Mouse (Mus musculus) midbrain, embryonic 13.5 days (tissue): Measurements from ENCODE around the gene Erp27. TPM values are rescaled to one million over a fixed set of nuclear protein-coding genes. Genes with fewer than 3 reads are reported as not detected.

Experiments
- ATAC-seq: fragments of 200-750 bp; cut with Nextera tagmentation; 2 replicates; pipeline ENCODE4 v1.8.0; 2017; ENCODE audit warnings: mild to moderate bottlenecking, moderate TSS enrichment, moderate library complexity
- H3K27ac ChIP-seq: fragments of 300-500 bp; sonication (generic); 2 replicates; pipeline ENCODE4 v1.5.1; 2015; ENCODE audit warnings: inconsistent platforms, mild to moderate bottlenecking, moderate library complexity
- H3K27me3 ChIP-seq: fragments of 300-500 bp; sonication (generic); 2 replicates; pipeline ENCODE4 v1.6.1; 2015; ENCODE audit warnings: mild to moderate bottlenecking, inconsistent platforms
- H3K36me3 ChIP-seq: fragments of 300-500 bp; sonication (generic); 2 replicates; pipeline ENCODE4 v1.6.1; 2015; ENCODE audit warnings: mild to moderate bottlenecking, inconsistent platforms
- H3K4me1 ChIP-seq: fragments of 300-500 bp; sonication (generic); replicated peaks from 2 replicates; pipeline ENCODE4 v1.6.1; 2015; ENCODE audit warnings: inconsistent platforms
- H3K4me2 ChIP-seq: fragments of 300-500 bp; sonication (generic); replicated peaks from 2 replicates; pipeline ENCODE4 v1.6.1; 2015; ENCODE audit warnings: moderate library complexity, mild to moderate bottlenecking, inconsistent platforms
- H3K4me3 ChIP-seq: fragments of 300-500 bp; sonication (generic); replicated peaks from 2 replicates; pipeline ENCODE4 v1.5.1; 2015; ENCODE audit warnings: mild to moderate bottlenecking, inconsistent platforms
- H3K9ac ChIP-seq: fragments of 300-500 bp; sonication (generic); replicated peaks from 2 replicates; pipeline ENCODE4 v1.6.1; 2015; ENCODE audit warnings: mild to moderate bottlenecking, inconsistent platforms
- H3K9me3 ChIP-seq: fragments of 300-500 bp; sonication (generic); 2 replicates; pipeline ENCODE4 v1.6.1; 2016; ENCODE audit warnings: mild to moderate bottlenecking, inconsistent platforms
- WGBS: fragments of 180-500 bp; shearing (Covaris S2); methylation state at CpG from one replicate; pipeline ENCODE4 v1.1.7; 2015; 5-methylcytosine and 5-hydroxymethylcytosine counted together
- polyA plus RNA-seq: library from polyadenylated mRNA; unstranded; fragments of >200 nt; fragmentation: Nextera tagmentation; extraction: Ambion mirVana; gene quantifications from 2 replicates; pipeline ENCODE4 v1.2.1, GENCODE M21; 2015

Gene Erp27
- polyA plus RNA-seq, 1 experiment from 2014 or later, result not detected

DNA sequence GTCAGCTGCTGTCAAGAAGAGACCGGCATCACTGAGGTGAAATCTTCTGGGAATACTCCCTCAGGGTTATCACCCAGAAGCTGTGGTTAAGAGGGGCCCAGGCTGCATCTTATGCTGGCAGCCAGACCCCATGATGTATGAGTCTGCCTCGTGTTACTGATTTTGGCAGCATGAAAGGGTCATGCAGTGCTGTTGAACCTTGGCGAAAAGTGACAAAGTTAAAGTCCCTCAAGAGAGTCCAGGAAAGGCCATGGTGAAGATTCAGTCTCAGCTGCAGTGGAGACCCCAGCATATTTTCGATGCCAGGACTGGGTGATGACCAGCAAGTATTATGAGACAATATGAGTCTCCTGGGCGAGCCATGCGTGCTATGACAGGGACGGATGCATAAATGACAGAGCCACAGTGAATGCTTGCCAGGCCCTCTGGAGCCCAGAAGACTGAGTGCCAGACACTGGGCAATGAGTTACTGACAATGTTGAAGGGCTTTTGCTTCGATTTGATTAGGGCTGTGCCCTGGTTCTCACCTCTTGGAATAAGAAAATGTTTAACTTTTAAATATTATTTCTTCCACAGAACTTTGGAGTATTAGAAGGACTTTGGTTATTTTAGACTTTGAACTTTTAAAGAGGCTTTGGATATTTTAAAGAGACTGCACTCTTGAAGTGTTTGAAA is 6.1 kb downstream of the Erp27 start:
- Histone ChIP-seq H3K9ac (no peak overlapping the region), H3K9me3 (no peaks in the 10 kb centered on the region), H3K4me3 (no peak overlapping the region), H3K27ac (no peak overlapping the region), H3K4me2 (no peak overlapping the region), H3K36me3 (no peaks in the 10 kb centered on the region), H3K27me3 (no peaks in the 10 kb centered on the region), H3K4me1 (peaks cover 8% of the 10 kb centered on the region; the same call in 1 of the 2 replicates)
- no peak for ATAC-seq
- WGBS, result 88% methylated on average over 8 of the region's 8 CpGs

DNA sequence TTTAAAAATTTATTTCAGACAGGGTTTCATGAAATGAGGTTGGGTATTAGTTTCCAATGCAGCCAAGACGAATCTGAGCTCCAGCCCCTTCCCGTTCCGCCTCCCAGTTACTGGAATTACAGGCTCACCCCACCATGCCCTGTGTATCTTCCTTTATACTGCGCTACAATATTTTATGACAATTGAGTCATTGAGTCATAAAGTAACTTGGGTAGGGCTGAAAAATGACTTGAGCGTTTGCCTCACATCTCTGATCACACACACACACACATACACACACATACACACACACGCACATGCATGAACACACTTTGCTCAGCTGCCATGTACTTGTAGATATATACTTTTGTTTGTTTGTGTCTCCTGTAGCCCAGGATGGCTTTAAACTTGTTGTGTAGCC is 7.7 kb downstream of the Erp27 start:
- ATAC-seq, result no peak
- H3K9ac ChIP-seq, result no peak overlapping the region
- 93% methylated on average over 6 of the region's 6 CpGs for WGBS

DNA sequence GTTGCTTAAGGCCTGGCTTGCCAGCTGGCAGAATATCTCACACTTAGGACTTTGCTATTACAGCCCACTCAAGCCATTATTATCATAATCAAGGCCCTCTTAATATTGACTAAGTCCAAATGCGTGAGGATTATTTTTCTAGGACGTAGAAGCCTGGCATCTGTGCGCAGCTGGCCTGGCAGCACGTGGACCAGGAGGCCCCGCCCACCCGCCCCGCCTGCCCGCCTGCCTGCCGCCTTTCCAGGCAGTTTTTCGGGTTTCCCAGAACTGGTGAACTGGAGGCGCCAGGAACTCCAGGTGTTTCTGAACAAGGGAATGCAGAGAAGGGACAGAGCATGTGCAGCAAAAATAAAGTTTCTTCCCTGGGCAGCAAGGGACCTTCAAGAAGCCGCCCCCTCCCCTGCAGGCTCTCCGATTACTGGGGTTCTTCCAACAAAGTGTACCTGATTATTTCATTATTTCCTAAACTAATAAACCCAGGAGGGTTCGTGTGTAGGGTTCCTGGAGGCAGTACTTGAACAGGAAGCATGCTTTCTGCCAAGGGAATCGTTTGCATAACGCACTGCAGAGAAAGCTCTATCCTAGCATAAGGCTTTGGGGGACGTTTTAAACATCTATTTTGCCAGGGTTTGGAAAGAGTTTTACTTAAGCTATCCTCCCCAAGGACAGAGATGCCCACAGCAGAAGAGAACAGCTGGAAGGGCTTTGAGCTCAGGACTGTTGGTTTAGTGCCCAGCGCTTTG is 8.4 kb downstream of the Erp27 start:
- Histone ChIP-seq H3K4me2 (peak overlapping the region; percentile 52), H3K9ac (0 out of 2 replicates have a peak overlapping the region, but pooled peaks have one; percentile 25), H3K27ac (no peak overlapping the region), H3K4me3 (peak overlapping the region; percentile 18; the same call in 1 of the 2 replicates), H3K36me3 (no peaks in the 10 kb centered on the region), H3K4me1 (peaks cover 8% of the 10 kb centered on the region; the same call in 1 of the 2 replicates), H3K27me3 (no peaks in the 10 kb centered on the region), H3K9me3 (no peaks in the 10 kb centered on the region)
- WGBS, result 16% methylated on average over 18 of the region's 18 CpGs
- peak; percentile 69 for ATAC-seq

More for the DNA sequence above, 7.7 kb downstream of the Erp27 start:
- peaks cover 8% of the 10 kb centered on the region; the same call in 1 of the 2 replicates for H3K4me1 ChIP-seq
- H3K36me3 ChIP-seq, result no peaks in the 10 kb centered on the region
- H3K9me3 ChIP-seq, result no peaks in the 10 kb centered on the region
- no peak overlapping the region for H3K27ac ChIP-seq
- H3K27me3 ChIP-seq, result no peaks in the 10 kb centered on the region
- H3K4me2 ChIP-seq, result no peak overlapping the region
- H3K4me3 ChIP-seq, result no peak overlapping the region

DNA sequence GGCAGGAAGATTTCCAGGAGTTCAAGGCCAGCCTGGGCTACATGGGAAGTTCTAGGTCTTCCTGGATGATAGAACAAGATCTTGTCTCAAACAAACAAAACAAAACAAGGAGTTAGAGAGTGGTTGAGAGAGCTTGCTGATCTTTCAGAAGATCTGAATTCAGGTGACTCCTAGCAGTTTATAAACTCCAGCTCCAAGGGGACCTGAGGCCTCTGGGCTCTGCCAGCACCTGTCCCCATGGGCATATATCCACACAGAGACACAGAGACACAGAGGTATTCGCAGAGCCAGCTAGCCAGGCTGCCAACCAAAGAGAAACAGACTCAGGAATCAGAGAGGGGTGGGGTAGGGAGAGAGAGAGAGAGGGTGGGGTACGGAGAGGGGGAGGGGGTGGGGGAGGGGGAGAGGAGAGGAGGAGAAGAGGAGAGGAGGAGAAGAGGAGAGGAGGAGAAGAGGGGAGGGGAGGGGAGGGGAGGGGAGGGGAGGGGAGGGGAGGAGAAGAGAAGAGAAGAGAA is 9.2 kb downstream of the Erp27 start:
- Histone ChIP-seq H3K4me1 (peaks cover 8% of the 10 kb centered on the region; the same call in 1 of the 2 replicates), H3K9me3 (no peaks in the 10 kb centered on the region), H3K36me3 (no peaks in the 10 kb centered on the region), H3K4me3 (no peak overlapping the region), H3K27me3 (no peaks in the 10 kb centered on the region), H3K27ac (no peak overlapping the region), H3K4me2 (no peak overlapping the region), H3K9ac (no peak overlapping the region)
- no peak for ATAC-seq
- WGBS, result 95% methylated on average over 1 of the region's 2 CpGs

DNA sequence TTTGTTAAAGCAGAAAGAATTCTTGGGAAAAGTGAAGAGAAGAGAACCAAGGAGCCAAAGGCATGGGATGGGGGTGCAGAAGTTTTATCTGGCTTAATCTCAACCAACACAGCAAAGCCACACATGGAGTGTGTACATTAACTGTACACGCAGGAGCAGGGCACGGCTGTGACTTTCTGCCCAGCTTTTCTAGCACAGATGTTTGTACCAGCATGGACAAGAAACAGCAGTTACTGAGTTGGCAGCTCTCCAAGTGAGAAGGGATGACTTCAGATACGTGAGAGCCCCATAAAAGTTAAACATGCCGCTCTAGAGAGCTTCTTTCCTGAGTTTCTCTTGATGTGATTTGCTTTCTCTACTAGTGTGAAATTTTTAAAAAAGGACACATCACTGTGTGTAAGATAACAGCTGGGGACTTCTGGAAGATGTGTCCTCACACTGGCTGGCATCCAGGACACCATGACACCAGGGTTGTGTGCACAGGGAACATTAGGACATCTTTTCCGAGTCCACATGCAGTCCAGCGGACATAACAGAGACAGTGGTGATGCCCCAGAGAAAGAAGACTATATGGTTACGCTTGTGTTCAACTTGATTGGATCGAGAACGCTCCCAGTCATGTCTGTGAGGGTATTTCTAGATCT is 11.6 kb downstream of the Erp27 start:
- no peak overlapping the region for H3K4me3 ChIP-seq
- WGBS, result 90% methylated on average over 9 of the region's 9 CpGs

DNA sequence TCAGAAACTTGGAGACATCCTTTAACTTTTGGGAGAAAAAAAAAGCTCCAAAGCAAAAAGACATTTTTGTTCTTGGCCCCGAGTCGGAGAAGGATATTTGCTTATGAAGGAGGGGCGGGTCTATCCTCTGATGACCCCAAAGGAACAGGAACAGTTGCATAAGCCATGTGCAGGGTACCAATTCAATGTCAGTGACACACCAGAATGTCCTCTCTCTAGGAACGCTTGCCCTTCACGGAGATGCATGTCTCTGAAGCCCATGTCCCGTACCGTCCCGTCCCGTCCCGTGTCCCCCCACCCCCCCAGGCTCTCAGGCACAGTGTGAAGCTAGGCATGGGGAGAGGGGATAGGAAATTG is 15.1 kb downstream of the Erp27 start:
- H3K4me2 ChIP-seq, result no peak overlapping the region
- WGBS, result 79% methylated on average over 10 of the region's 10 CpGs
- no peak overlapping the region for H3K27ac ChIP-seq
- no peaks in the 10 kb centered on the region for H3K27me3 ChIP-seq
- no peak for ATAC-seq
- no peaks in the 10 kb centered on the region for H3K36me3 ChIP-seq
- H3K9ac ChIP-seq, result no peak overlapping the region
- no peak overlapping the region for H3K4me3 ChIP-seq
- H3K9me3 ChIP-seq, result no peaks in the 10 kb centered on the region
- H3K4me1 ChIP-seq, result no peaks in the 10 kb centered on the region

More for the DNA sequence above, 11.6 kb downstream of the Erp27 start:
- Histone ChIP-seq H3K27me3 (no peaks in the 10 kb centered on the region), H3K9ac (no peak overlapping the region), H3K9me3 (no peaks in the 10 kb centered on the region), H3K4me2 (no peak overlapping the region), H3K4me1 (peaks cover 8% of the 10 kb centered on the region; the same call in 1 of the 2 replicates), H3K36me3 (no peaks in the 10 kb centered on the region), H3K27ac (no peak overlapping the region)
- ATAC-seq, result no peak

DNA sequence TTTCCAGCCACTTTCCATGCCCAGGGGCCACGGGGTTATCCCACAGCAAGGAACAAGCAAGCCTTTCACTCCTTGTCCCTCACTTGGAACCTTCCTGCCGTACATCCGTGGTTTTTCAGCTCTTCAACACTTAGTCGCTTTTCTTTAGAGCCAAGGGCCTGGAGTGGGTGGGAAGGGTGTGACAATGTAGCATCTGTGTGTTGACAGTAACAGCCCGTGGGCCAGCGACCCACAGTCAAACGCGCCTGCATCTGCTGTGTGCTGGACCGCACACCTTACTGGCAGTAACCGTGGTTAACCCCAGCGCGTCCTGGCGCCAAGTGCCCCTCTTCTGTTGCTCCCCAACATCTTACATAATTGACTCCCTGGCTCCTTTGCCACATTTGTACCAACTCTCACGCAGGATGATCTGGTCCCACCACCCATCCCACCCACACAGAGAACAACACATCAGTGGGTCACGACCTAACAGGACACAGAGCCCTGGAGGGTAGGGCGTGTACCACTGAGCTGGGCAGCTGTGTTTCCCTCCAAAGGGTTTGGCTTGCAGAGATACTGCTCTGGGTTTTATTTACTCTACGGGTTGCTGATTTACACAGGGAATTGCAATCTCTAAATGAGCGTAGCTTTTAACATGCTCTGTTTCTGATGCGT is 15.6 kb downstream of the Erp27 start:
- Histone ChIP-seq H3K27me3 (no peaks in the 10 kb centered on the region), H3K4me3 (no peak overlapping the region), H3K4me2 (no peak overlapping the region), H3K27ac (no peak overlapping the region), H3K36me3 (no peaks in the 10 kb centered on the region), H3K9ac (no peak overlapping the region), H3K9me3 (no peaks in the 10 kb centered on the region), H3K4me1 (no peaks in the 10 kb centered on the region)
- WGBS, result 90% methylated on average over 19 of the region's 19 CpGs
- no peak for ATAC-seq

DNA sequence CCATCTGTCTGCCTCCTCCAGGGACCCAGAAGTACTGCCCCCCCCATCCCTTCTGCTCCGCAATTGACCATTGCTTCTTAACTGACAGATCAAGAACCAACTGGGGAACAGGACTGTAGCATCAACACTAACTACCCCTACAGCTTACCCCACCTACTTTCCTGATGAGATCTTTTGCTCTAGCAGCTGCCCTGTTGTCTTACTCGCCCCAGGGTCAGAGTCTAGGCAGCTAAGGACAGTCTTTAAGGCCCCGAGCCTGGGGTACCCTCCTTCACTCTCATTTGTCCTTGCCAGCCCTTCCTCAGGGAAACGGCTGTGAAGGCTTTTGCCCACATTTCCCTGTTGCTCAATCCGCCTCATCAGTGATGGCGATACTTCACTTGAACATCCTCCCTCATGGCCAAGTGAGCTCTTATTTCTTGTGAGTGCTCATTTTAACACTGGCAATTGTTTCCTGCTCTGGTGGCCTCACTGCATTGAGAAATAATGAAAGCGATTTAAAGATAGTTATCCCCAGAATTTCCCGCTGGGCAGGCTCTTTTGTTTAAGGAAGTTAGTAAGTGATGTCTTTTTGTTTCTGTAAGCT is 18.0 kb downstream of the Erp27 start:
- no peak overlapping the region for H3K9ac ChIP-seq

DNA sequence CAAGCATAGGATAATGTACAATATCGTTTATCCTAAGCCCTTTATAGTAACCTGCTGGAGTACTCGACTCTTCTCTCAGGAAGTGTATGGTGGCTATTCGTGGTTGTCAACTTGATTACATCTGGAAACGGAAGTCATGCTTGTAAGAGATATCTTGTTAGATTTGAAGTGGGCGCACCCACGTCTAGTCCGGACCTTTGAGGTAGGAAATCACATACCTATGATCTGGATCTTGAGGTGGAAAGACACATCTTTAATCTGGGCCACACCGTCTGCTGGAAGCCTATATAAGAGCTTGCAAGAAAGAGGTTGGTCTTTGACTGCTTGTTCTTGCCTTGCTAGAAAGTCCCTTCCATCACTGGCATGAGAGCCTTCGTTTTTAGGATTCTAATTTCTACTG is 19.5 kb downstream of the Erp27 start:
- no peak for ATAC-seq
- H3K4me3 ChIP-seq, result no peak overlapping the region
- H3K27ac ChIP-seq, result no peak overlapping the region
- no peaks in the 10 kb centered on the region for H3K9me3 ChIP-seq
- H3K27me3 ChIP-seq, result no peaks in the 10 kb centered on the region
- no peak overlapping the region for H3K9ac ChIP-seq
- H3K4me2 ChIP-seq, result no peak overlapping the region
- H3K4me1 ChIP-seq, result no peaks in the 10 kb centered on the region
- 90% methylated on average over 9 of the region's 9 CpGs for WGBS
- no peaks in the 10 kb centered on the region for H3K36me3 ChIP-seq

More for the DNA sequence above, 18.0 kb downstream of the Erp27 start:
- ATAC-seq, result no peak
- 65% methylated on average over 8 of the region's 8 CpGs for WGBS
- Histone ChIP-seq H3K27me3 (no peaks in the 10 kb centered on the region), H3K36me3 (no peaks in the 10 kb centered on the region), H3K27ac (no peak overlapping the region), H3K4me2 (no peak overlapping the region), H3K4me3 (no peak overlapping the region), H3K4me1 (no peaks in the 10 kb centered on the region), H3K9me3 (no peaks in the 10 kb centered on the region)

DNA sequence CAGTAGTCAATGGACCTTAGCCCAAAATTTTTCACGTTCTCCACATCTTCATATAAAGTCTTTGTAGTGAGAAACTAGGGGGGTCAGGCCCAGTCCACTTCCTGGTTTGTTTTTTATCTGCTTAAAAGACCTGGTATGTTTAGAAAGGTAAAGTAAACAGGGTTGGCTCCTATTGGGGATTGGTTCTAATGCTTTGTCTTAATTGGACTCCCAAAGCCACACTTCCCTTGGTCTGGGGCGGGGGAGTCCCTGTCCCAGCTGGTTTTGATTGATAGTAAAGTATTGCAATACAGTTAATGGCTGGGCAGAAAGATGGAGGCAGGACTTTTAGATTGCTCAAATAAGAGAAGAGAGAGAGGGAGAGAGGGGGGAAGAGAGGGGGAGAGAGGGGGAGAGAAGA is 21.0 kb downstream of the Erp27 start:
- no peaks in the 10 kb centered on the region for H3K36me3 ChIP-seq
- no peaks in the 10 kb centered on the region for H3K27me3 ChIP-seq
- ATAC-seq, result no peak
- H3K4me1 ChIP-seq, result no peaks in the 10 kb centered on the region
- H3K9me3 ChIP-seq, result no peaks in the 10 kb centered on the region
- no peak overlapping the region for H3K4me3 ChIP-seq
- H3K9ac ChIP-seq, result no peak overlapping the region
- H3K27ac ChIP-seq, result no peak overlapping the region
- WGBS, result 86% methylated on average over 2 of the region's 2 CpGs
- H3K4me2 ChIP-seq, result no peak overlapping the region

DNA sequence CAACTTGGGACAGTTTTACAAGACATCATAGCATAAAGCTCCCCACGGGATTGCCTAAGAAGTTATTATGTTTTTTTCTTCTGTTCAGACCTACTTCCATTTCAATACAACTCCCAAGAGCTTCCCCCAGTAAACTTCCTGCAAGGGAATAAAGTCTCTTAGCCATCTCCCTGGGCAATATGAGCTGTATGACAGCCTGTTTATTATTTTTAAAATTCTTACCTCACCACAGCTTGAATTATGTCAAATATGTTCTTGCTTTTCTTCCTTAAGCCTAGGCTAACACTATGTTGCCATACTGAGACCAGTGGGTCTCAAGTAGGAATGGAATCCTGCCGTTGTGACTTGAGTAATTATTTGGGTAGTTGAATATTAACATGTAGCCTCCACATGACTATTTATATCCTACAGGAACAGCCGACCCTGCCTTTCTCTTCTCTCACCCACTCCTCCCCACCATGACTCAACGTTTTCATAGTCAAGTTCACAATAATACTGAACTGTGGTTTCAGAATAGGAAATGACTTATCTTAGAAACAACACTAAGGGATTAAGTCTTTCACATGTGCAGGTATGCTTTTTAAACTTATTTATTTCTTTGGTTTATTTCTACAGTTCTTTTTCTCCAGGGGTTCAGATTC is 21.5 kb downstream of the Erp27 start:
- H3K27me3 ChIP-seq, result no peaks in the 10 kb centered on the region
- 86% methylated on average over 4 of the region's 4 CpGs for WGBS
- H3K36me3 ChIP-seq, result no peaks in the 10 kb centered on the region
- H3K9ac ChIP-seq, result no peak overlapping the region
- H3K4me3 ChIP-seq, result no peak overlapping the region
- H3K27ac ChIP-seq, result no peak overlapping the region
- no peak overlapping the region for H3K4me2 ChIP-seq
- H3K4me1 ChIP-seq, result no peaks in the 10 kb centered on the region
- no peaks in the 10 kb centered on the region for H3K9me3 ChIP-seq
- no peak for ATAC-seq
